Mouse (Mus musculus): ENCODE measurements around the gene Rnf113a2. TPM values are rescaled to one million over a fixed set of nuclear protein-coding genes. Genes with fewer than 3 reads are reported as not detected.

Gene Rnf113a2
- polyA plus RNA-seq, 1 experiment from 2014 or later = 21.1 TPM

- Histone ChIP-seq H3K36me3 (ENCODE audit: insufficient read depth) (no peaks in the 10 kb centered on the region), H3K9ac (no peak overlapping the region), H3K27ac (ENCODE audit: low read depth) (no peak overlapping the region), H3K4me2 (no peak overlapping the region), H3K4me3 (ENCODE audit: low read depth, low read length) (no peak overlapping the region), H3K27me3 (ENCODE audit: insufficient read depth, low read length) (no peaks in the 10 kb centered on the region), H3K9me3 (ENCODE audit: low read depth, low read length) (no peaks in the 10 kb centered on the region), H3K4me1 (ENCODE audit: insufficient read depth) (no peaks in the 10 kb centered on the region)
- no peak for TF ChIP-seq CTCF (IDR thresholded peaks at IDR 0.05; ENCODE audit: low read depth)
- ATAC-seq (ENCODE audit: insufficient read depth) (no peak), DNase-seq (no peak)
- WGBS = 67% methylated on average over 9 of the region's 9 CpGs
These were observed 17.9 kb upstream of the Rnf113a2 start for GRCm38 (mm10) chr12:84399135-84399534.

- DNase-seq (no peak), ATAC-seq (ENCODE audit: insufficient read depth) (no peak)
- 45% methylated on average over 9 of the region's 9 CpGs for WGBS
- H3K27me3 ChIP-seq (ENCODE audit: insufficient read depth, low read length) = no peaks in the 10 kb centered on the region
- H3K4me2 ChIP-seq = no peak overlapping the region
- H3K4me1 ChIP-seq (ENCODE audit: insufficient read depth) = no peaks in the 10 kb centered on the region
- no peak for TF ChIP-seq CTCF (IDR thresholded peaks at IDR 0.05; ENCODE audit: low read depth)
- no peaks in the 10 kb centered on the region for H3K36me3 ChIP-seq (ENCODE audit: insufficient read depth)
- H3K27ac ChIP-seq (ENCODE audit: low read depth) = no peak overlapping the region
- no peak overlapping the region for H3K9ac ChIP-seq
- no peak overlapping the region for H3K4me3 ChIP-seq (ENCODE audit: low read depth, low read length)
- no peaks in the 10 kb centered on the region for H3K9me3 ChIP-seq (ENCODE audit: low read depth, low read length)
These were observed 17.3 kb upstream of the Rnf113a2 start for GRCm38 (mm10) chr12:84399663-84400062.

- 68% methylated on average over 3 of the region's 3 CpGs for WGBS
- no peak overlapping the region for H3K4me3 ChIP-seq (ENCODE audit: low read depth, low read length)
- H3K27ac ChIP-seq (ENCODE audit: low read depth) = no peak overlapping the region
These were observed 16.9 kb upstream of the Rnf113a2 start for GRCm38 (mm10) chr12:84400068-84400467.

DNA sequence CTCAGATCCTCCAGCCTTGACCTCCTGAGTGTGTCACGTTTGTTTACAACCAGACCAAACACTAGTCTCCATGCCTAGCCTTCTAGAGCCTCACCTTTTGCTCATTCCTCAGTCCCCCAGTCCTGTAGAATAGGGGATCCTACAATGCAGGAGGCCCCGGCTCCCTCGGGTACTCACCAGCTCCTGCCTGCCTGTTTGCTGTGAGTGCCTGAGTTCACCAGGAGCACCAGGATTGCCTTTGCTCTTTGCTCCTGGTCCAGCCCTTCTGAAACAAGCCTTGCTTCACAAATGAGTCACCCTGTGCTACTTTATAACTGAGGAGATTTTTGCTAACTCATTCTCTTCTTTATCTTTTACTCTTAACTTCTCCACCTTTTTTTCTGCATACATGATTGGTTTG, 16.3 kb upstream of the Rnf113a2 start:
- Histone ChIP-seq H3K36me3 (ENCODE audit: insufficient read depth) (no peaks in the 10 kb centered on the region), H3K4me2 (no peak overlapping the region), H3K4me3 (ENCODE audit: low read depth, low read length) (no peak overlapping the region), H3K27ac (ENCODE audit: low read depth) (no peak overlapping the region), H3K4me1 (ENCODE audit: insufficient read depth) (no peaks in the 10 kb centered on the region), H3K9me3 (ENCODE audit: low read depth, low read length) (no peaks in the 10 kb centered on the region), H3K9ac (no peak overlapping the region), H3K27me3 (ENCODE audit: insufficient read depth, low read length) (no peaks in the 10 kb centered on the region)
- DNase-seq (no peak), ATAC-seq (ENCODE audit: insufficient read depth) (no peak)
- no peak for TF ChIP-seq CTCF (IDR thresholded peaks at IDR 0.05; ENCODE audit: low read depth)
- WGBS = 26% methylated on average over 3 of the region's 3 CpGs

More at GRCm38 (mm10) chr12:84400068-84400467, 16.9 kb upstream of the Rnf113a2 start:
- no peaks in the 10 kb centered on the region for H3K4me1 ChIP-seq (ENCODE audit: insufficient read depth)
- H3K9me3 ChIP-seq (ENCODE audit: low read depth, low read length) = no peaks in the 10 kb centered on the region
- H3K36me3 ChIP-seq (ENCODE audit: insufficient read depth) = no peaks in the 10 kb centered on the region
- ATAC-seq (ENCODE audit: insufficient read depth) (no peak), DNase-seq (no peak)
- no peak overlapping the region for H3K4me2 ChIP-seq
- H3K27me3 ChIP-seq (ENCODE audit: insufficient read depth, low read length) = no peaks in the 10 kb centered on the region
- H3K9ac ChIP-seq = no peak overlapping the region
- TF ChIP-seq CTCF (IDR thresholded peaks at IDR 0.05; ENCODE audit: low read depth) = no peak

DNA sequence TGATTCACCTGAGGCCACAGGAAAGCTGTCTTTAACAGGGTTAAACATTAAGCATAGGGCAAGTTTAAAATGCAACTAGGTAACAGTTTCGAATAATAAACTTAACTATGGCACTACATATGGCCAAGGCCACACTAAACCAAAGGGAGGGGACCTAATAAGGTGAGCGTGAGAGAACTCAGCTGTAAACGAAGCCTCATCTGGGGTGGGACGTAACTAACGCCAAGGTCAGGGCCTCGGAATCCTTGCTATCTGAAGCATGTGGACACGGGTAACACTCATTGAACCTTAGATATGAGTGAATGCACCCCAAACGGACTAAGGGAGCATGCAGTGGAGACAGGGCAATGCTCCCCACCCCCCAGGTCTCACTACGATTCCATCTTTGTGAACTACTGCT, 14.1 kb upstream of the Rnf113a2 start:
- 57% methylated on average over 9 of the region's 9 CpGs for WGBS
- no peak overlapping the region for H3K27ac ChIP-seq (ENCODE audit: low read depth)

GRCm38 (mm10) chr12:84404541-84404940, 12.5 kb upstream of the Rnf113a2 start:
- no peaks in the 10 kb centered on the region for H3K36me3 ChIP-seq (ENCODE audit: insufficient read depth)
- H3K4me1 ChIP-seq (ENCODE audit: insufficient read depth) = peaks cover 3% of the 10 kb centered on the region; the same call in 1 of the 2 replicates
- no peak overlapping the region for H3K9ac ChIP-seq
- DNase-seq (no peak), ATAC-seq (ENCODE audit: insufficient read depth) (no peak)
- no peak overlapping the region for H3K4me3 ChIP-seq (ENCODE audit: low read depth, low read length)
- H3K27me3 ChIP-seq (ENCODE audit: insufficient read depth, low read length) = no peaks in the 10 kb centered on the region
- H3K4me2 ChIP-seq = no peak overlapping the region
- TF ChIP-seq CTCF (IDR thresholded peaks at IDR 0.05; ENCODE audit: low read depth) = no peak
- H3K9me3 ChIP-seq (ENCODE audit: low read depth, low read length) = no peaks in the 10 kb centered on the region
- WGBS = 87% methylated on average over 6 of the region's 6 CpGs
- no peak overlapping the region for H3K27ac ChIP-seq (ENCODE audit: low read depth)

More for the DNA sequence above, 14.1 kb upstream of the Rnf113a2 start:
- DNase-seq (no peak), ATAC-seq (ENCODE audit: insufficient read depth) (no peak)
- Histone ChIP-seq H3K4me3 (ENCODE audit: low read depth, low read length) (no peak overlapping the region), H3K4me1 (ENCODE audit: insufficient read depth) (peaks cover 3% of the 10 kb centered on the region; the same call in 1 of the 2 replicates), H3K36me3 (ENCODE audit: insufficient read depth) (no peaks in the 10 kb centered on the region), H3K4me2 (no peak overlapping the region), H3K9me3 (ENCODE audit: low read depth, low read length) (no peaks in the 10 kb centered on the region), H3K9ac (no peak overlapping the region), H3K27me3 (ENCODE audit: insufficient read depth, low read length) (no peaks in the 10 kb centered on the region)
- TF ChIP-seq CTCF (IDR thresholded peaks at IDR 0.05; ENCODE audit: low read depth) = no peak

GRCm38 (mm10) chr12:84407259-84407658, 9.7 kb upstream of the Rnf113a2 start:
- 54% methylated on average over 4 of the region's 4 CpGs for WGBS
- no peaks in the 10 kb centered on the region for H3K9me3 ChIP-seq (ENCODE audit: low read depth, low read length)
- peaks cover 3% of the 10 kb centered on the region; the same call in 1 of the 2 replicates for H3K4me1 ChIP-seq (ENCODE audit: insufficient read depth)
- H3K27me3 ChIP-seq (ENCODE audit: insufficient read depth, low read length) = no peaks in the 10 kb centered on the region
- no peak overlapping the region for H3K4me3 ChIP-seq (ENCODE audit: low read depth, low read length)
- H3K27ac ChIP-seq (ENCODE audit: low read depth) = no peak overlapping the region
- no peak for DNase-seq
- H3K36me3 ChIP-seq (ENCODE audit: insufficient read depth) = no peaks in the 10 kb centered on the region
- 0 out of 2 replicates have a peak, but pooled peaks have one; percentile 6 for TF ChIP-seq CTCF (IDR thresholded peaks at IDR 0.05; ENCODE audit: low read depth)
- H3K4me2 ChIP-seq = no peak overlapping the region
- H3K9ac ChIP-seq = no peak overlapping the region
- ATAC-seq (ENCODE audit: insufficient read depth) = no peak

Data from lung, embryonic 14.5 days (tissue).